Mouse (Mus musculus) kidney, adult 9 months (tissue): ENCODE results near the gene 0610030E20Rik.

Experiments
- DNase-seq: peaks from one replicate; pipeline ENCODE4 v3.0.0; 2022

0610030E20Rik gene

GRCm38 (mm10) chr6:72371571-72371970, 24.5 kb downstream of the 0610030E20Rik start:
- no peak for DNase-seq

GRCm38 (mm10) chr6:72373184-72373583, 26.1 kb downstream of the 0610030E20Rik start:
- no peak for DNase-seq

GRCm38 (mm10) chr6:72374206-72374605, 27.1 kb downstream of the 0610030E20Rik start:
- no peak for DNase-seq

GRCm38 (mm10) chr6:72374820-72375563, 27.9 kb downstream of the 0610030E20Rik start:
- DNase-seq, result no peak

GRCm38 (mm10) chr6:72378510-72379234, 31.6 kb downstream of the 0610030E20Rik start:
- DNase-seq, result no peak

GRCm38 (mm10) chr6:72379377-72380130, 32.4 kb downstream of the 0610030E20Rik start:
- DNase-seq, result no peak

- DNase-seq, result peak; percentile 88
Measured at GRCm38 (mm10) chr6:72380131-72380770, 33.1 kb downstream of the 0610030E20Rik start, which contains the start of gene Vamp5. Gene Vamp5 (minus strand): TSS chr6:72380468.

- DNase-seq, result no peak
Measured at GRCm38 (mm10) chr6:72382494-72382893, 35.4 kb downstream of the 0610030E20Rik start.

GRCm38 (mm10) chr6:72383142-72383820, 36.2 kb downstream of the 0610030E20Rik start:
- no peak for DNase-seq

- no peak for DNase-seq
Measured at GRCm38 (mm10) chr6:72383952-72384351, 36.8 kb downstream of the 0610030E20Rik start.

- DNase-seq, result no peak
Measured at GRCm38 (mm10) chr6:72385258-72385657, 38.1 kb downstream of the 0610030E20Rik start.

- DNase-seq, result no peak
Measured at GRCm38 (mm10) chr6:72386561-72386960, 39.4 kb downstream of the 0610030E20Rik start.

- DNase-seq, result no peak
Measured at GRCm38 (mm10) chr6:72387816-72388215, 40.7 kb downstream of the 0610030E20Rik start.

- no peak for DNase-seq
Measured at GRCm38 (mm10) chr6:72388266-72388665, 41.1 kb downstream of the 0610030E20Rik start.

- DNase-seq, result no peak
Measured at GRCm38 (mm10) chr6:72388791-72389329, 41.7 kb downstream of the 0610030E20Rik start.

- no peak for DNase-seq
Measured at GRCm38 (mm10) chr6:72389471-72389940, 42.4 kb downstream of the 0610030E20Rik start.

- peak; percentile 94 for DNase-seq
Measured at GRCm38 (mm10) chr6:72389941-72390771, 43.0 kb downstream of the 0610030E20Rik start, which contains the start of gene Vamp8. Gene Vamp8 (minus strand): TSS chr6:72390703.

- peak; percentile 96 for DNase-seq
Measured at GRCm38 (mm10) chr6:72390795-72391521, 43.8 kb downstream of the 0610030E20Rik start.

- no peak for DNase-seq
Measured at GRCm38 (mm10) chr6:72392341-72392740, 45.2 kb downstream of the 0610030E20Rik start.

- no peak for DNase-seq
Measured at GRCm38 (mm10) chr6:72396837-72397251, 49.7 kb downstream of the 0610030E20Rik start.
